Mouse (Mus musculus) heart, adult 2 months (tissue): ENCODE measurements around the gene Glmn. TPM values are rescaled to one million over a fixed set of nuclear protein-coding genes. Genes with fewer than 3 reads are reported as not detected.
A peak's percentile ranks its signal among the peaks of the same experiment; 100 is the strongest.

ENCODE experiments used
- DNase-seq, 2 experiments: peaks; one replicate each; pipeline ENCODE4 v3.0.0; 2021
- H3K27ac ChIP-seq: fragments of 200-600 bp; 2 replicates; pipeline ENCODE4 v1.8.1; 2022
- H3K27me3 ChIP-seq: fragments of 200-500 bp; 2 replicates; pipeline ENCODE4 v1.6.1; 2012; ENCODE audit warnings: mild to moderate bottlenecking, low read length, inconsistent platforms, mixed read lengths; ENCODE audit not compliant: control insufficient read depth, insufficient read depth
- H3K36me3 ChIP-seq: fragments of 200-500 bp; 2 replicates; pipeline ENCODE4 v1.6.1; 2012; ENCODE audit warnings: low read length, inconsistent platforms; ENCODE audit not compliant: control insufficient read depth, insufficient read depth
- H3K4me1 ChIP-seq: fragments of 200-500 bp; 2 replicates; pipeline ENCODE4 v1.6.1; 2011; ENCODE audit warnings: low read length; ENCODE audit not compliant: control insufficient read depth, insufficient read depth
- H3K4me3 ChIP-seq: fragments of 200-600 bp; 2 replicates; pipeline ENCODE4 v1.8.1; 2022
- H3K79me2 ChIP-seq: fragments of 200-500 bp; replicated peaks from 2 replicates; pipeline ENCODE4 v1.6.1; 2012; ENCODE audit warnings: mild to moderate bottlenecking, inconsistent platforms, low read length, moderate library complexity, mixed read lengths; ENCODE audit not compliant: control insufficient read depth, insufficient read depth
- H3K9ac ChIP-seq: fragments of 200-500 bp; 2 replicates; pipeline ENCODE4 v1.6.1; 2012; ENCODE audit warnings: low read depth, mild to moderate bottlenecking, control low read depth, inconsistent platforms, low read length, mixed read lengths
- CTCF ChIP-seq: fragments of 200-600 bp; IDR thresholded peaks from 2 replicates; pipeline ENCODE4 v1.8.1; 2022; ENCODE audit warnings: antibody characterized with exemption, mild to moderate bottlenecking, moderate library complexity
- EP300 ChIP-seq: fragments of 200-500 bp; IDR thresholded peaks from 2 replicates; pipeline ENCODE4 v1.6.1; 2011; ENCODE audit warnings: low read depth, low read length, control low read depth; ENCODE audit not compliant: insufficient read depth
- POLR2A ChIP-seq: fragments of 200-500 bp; IDR thresholded peaks from 2 replicates; pipeline ENCODE4 v1.6.1; 2011; ENCODE audit warnings: mild to moderate bottlenecking, low read depth, low read length, control low read depth; ENCODE audit not compliant: insufficient read depth
- WGBS: fragments of 180-500 bp; shearing (Covaris S2); methylation state at CpG from one replicate; pipeline ENCODE4 v1.1.7; 2018; 5-methylcytosine and 5-hydroxymethylcytosine counted together
- intact Hi-C: fragments of 180-260 bp; cut with DNase I; formaldehyde crosslinking; loops from one replicate; pipeline ENCODE4 v1.15.1; 2025
- long read RNA-seq: library from polyadenylated mRNA; stranded (forward); transcript quantifications from one replicate; pipeline ENCODE4 v2.0.0, GENCODE M21; 2021
- polyA plus RNA-seq: library from polyadenylated mRNA; depleted of rRNA; stranded (reverse); fragments of >200 nt; gene quantifications from 2 replicates; pipeline ENCODE4 v1.2.3, GENCODE M21; 2012; rRNA removed
- total RNA-seq, 2 experiments: library from RNA; stranded (reverse); gene quantifications; 2 replicates each; pipeline ENCODE4 v1.2.3; 2021

Gene Glmn
- total RNA-seq = 1 to 10 TPM; 3.1 to 4.1 TPM
- 0.47 and 1.2 TPM in 2 replicates for polyA plus RNA-seq
- long read RNA-seq, transcript Glmn-201 (19 exons, 2,015 nt) = major isoform, 5 of 6 reads
- long read RNA-seq, partial matches to known transcripts = 0 of 6 reads
- long read RNA-seq, other reads (novel, unspliced or antisense) = 1 of 6 reads

DNA sequence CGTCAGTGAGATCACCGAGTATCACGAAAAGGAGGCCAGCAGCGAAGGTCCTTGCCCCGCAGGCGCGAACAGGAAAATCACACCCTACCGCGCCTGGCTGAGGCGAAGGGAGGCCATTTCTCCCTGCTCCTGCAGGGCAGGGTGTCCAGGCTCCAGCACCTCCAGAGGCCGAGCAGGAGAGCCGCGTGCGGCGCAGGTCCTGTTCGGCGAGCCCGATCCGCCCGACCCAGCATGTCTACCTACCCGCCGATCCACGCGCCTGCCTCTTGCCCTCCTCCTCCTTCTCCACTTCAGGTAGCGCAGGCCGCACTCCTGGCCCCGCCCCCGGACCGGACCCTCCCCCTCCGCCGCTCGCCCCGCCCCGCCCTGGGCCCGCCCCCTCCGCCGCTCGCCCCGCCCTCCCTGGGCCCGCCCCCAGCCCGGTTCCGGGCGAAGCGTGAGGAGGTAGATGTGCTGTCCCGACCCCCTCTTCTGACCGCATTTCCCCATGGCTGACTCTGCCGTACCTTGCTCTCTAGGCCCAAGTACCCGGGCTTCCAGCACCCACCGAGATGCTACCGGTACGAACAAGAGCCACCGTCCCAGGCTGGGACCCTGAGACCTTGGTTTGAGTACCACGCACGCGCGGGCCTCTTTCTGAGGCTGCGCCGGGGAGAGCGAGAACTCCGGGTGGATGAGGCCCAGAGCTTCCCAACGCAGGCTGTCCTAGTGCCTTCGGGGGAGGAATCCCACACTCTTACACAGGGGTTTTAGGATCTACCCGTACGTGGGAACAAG, at the start of gene Glmn, which contains the start of gene Rpap2:
TSS of gene Glmn (minus strand) at position 588 of the 777 bp plus-strand sequence.
TSS of gene Rpap2 (plus strand) at position 73 of the 777 bp plus-strand sequence.
- DNase-seq = peak; percentile 90
- Histone ChIP-seq H3K4me3 (peak within 1 kb of the TSS; percentile 98), H3K4me1 (no peaks in the 10 kb centered on the region; the same call in 1 of the 2 replicates), H3K36me3 (no peaks in the 10 kb centered on the region), H3K79me2 (no peaks in the 10 kb centered on the region), H3K27ac (peak within 1 kb of the TSS; percentile 75), H3K9ac (peak within 1 kb of the TSS; percentile 95), H3K27me3 (no peaks in the 10 kb centered on the region)
- under 1% methylated on average over 50 of the region's 64 CpGs for WGBS
- TF ChIP-seq EP300 = no peak
- peak; percentile 34 for TF ChIP-seq CTCF
- TF ChIP-seq POLR2A = peak; percentile 83
- intact Hi-C loops = loop anchor here (5.0 to 10.0 kb wide), 2 partner anchors 160 to 733 kb away; partner anchors contain the start of gene Btbd8

DNA sequence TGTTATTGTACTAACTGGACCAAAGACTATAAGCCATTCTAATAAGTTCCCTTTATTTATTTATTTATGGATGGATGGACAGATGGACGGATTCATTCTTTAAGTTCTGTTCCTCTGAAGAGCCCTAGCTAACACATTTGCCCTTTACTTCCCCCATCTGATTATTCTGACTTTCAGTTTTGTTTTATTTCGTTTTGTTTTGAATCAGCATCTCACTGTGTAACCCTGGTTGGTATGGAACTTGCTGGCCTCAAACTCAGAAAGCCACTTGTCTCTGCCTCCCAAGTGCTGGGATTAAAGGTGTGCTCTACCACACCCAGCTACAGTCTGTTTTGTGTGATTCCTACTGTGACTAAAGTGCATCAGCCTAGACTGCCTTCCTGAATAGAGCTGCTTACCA, 48.2 kb upstream of the Glmn start:
- DNase-seq = no peak
- Histone ChIP-seq H3K27me3 (no peaks in the 10 kb centered on the region), H3K4me3 (no peak overlapping the region), H3K9ac (no peak overlapping the region), H3K27ac (no peak overlapping the region), H3K79me2 (no peaks in the 10 kb centered on the region), H3K4me1 (no peaks in the 10 kb centered on the region), H3K36me3 (no peaks in the 10 kb centered on the region)
- WGBS = 90% methylated on average over 2 of the region's 2 CpGs
- no peak for TF ChIP-seq EP300
- TF ChIP-seq CTCF = no peak
- TF ChIP-seq POLR2A = no peak
- intact Hi-C loops = no loop called here

DNA sequence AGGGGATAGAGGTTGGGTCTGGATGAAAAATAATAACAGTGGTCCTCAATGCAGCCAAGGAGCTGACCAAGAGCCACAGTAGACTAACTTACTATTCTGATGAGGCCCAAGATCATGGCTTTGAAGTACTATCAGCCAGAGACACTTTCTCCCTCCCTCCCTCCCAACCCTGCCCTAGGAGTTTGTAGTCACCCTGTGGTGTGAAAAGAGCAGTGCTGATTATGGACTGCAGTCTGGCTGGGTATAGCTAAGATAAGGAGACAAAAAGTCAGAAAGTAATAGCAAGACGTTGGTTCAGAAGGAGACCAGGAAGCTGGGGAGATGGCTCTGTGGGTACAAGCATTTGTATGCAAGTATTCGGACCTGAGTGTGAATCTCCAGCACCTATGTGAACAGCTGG, 46.9 kb upstream of the Glmn start:
- TF ChIP-seq EP300 = no peak
- TF ChIP-seq CTCF = no peak
- TF ChIP-seq POLR2A = no peak
- Histone ChIP-seq H3K27me3 (no peaks in the 10 kb centered on the region), H3K4me3 (no peak overlapping the region), H3K9ac (no peak overlapping the region), H3K79me2 (no peaks in the 10 kb centered on the region), H3K4me1 (no peaks in the 10 kb centered on the region), H3K27ac (no peak overlapping the region), H3K36me3 (no peaks in the 10 kb centered on the region)
- intact Hi-C loops = no loop called here
- 73% methylated on average over 2 of the region's 2 CpGs for WGBS
- DNase-seq = no peak

DNA sequence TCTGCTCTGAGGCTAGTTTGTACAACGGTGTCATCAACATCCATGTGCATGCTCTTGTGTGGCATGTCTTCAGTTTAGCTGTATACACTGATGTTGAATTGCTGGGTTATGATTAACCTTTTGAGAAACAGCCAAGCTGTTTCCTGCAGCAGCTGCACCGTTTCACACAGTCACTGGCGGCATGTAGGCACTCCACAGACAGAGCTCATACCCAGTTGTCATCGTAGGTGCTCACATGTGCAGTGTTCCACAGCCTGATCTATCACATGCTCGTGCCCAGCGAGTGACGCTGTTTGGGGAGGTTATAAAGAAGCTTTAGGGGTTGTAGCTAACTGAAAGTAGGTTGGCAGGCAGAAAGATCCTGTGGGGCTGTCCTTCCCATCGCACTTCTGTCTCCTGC, 40.7 kb upstream of the Glmn start:
- no peaks in the 10 kb centered on the region for H3K79me2 ChIP-seq
- TF ChIP-seq CTCF (no peak), EP300 (no peak), POLR2A (no peak)
- H3K4me1 ChIP-seq = peaks cover 2% of the 10 kb centered on the region; the same call in 1 of the 2 replicates
- 78% methylated on average over 8 of the region's 8 CpGs for WGBS
- no peak for DNase-seq
- no peak overlapping the region for H3K27ac ChIP-seq
- no peaks in the 10 kb centered on the region for H3K27me3 ChIP-seq
- H3K36me3 ChIP-seq = no peaks in the 10 kb centered on the region
- H3K9ac ChIP-seq = no peak overlapping the region
- intact Hi-C loops = no loop called here
- H3K4me3 ChIP-seq = no peak overlapping the region

DNA sequence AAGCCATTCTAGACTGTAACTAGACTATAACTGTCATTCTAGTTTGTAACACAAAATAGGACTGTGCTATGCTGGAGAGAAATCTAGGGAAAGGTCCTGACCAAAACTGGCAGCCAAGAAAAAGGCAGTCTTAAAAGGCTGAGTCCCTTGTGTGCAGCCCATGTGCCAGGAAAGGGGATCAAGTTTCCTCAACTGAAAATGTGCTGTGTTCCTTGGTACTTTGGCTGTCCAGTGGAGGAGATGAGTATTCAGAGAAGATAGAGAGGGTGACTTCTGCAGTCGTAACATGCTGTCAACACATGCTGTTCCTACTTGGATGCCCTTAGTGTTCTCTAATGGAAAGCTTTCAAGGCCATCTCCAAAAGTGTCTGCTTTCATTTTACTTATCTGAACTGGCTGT, 39.4 kb upstream of the Glmn start:
- TF ChIP-seq CTCF (no peak), POLR2A (no peak), EP300 (no peak)
- H3K36me3 ChIP-seq = no peaks in the 10 kb centered on the region
- H3K9ac ChIP-seq = no peak overlapping the region
- intact Hi-C loops = no loop called here
- no peak overlapping the region for H3K27ac ChIP-seq
- 41% methylated on average over 1 of the region's 1 CpGs for WGBS
- no peaks in the 10 kb centered on the region for H3K27me3 ChIP-seq
- H3K79me2 ChIP-seq = no peaks in the 10 kb centered on the region
- H3K4me3 ChIP-seq = no peak overlapping the region
- H3K4me1 ChIP-seq = peaks cover 2% of the 10 kb centered on the region; the same call in 1 of the 2 replicates
- no peak for DNase-seq

DNA sequence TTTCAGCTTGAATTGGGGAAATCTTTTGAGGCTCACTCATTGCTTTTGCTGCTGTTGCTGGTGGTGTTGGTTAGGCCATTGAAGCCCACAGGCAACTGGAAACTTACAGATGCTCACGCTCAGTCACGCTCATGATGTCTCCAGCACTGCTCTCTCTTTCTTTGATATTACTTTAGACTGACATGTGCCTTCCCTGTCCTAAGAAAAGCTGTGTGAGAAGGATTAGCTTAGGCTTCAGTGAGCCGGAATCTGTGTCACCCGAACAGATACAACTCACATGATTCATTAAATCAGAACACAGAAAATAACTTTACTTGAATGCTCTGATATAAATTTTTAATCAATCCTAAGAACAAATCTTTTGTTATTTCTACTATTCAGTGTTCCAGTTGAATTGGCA, 36.0 kb upstream of the Glmn start:
- TF ChIP-seq POLR2A (no peak), CTCF (no peak), EP300 (no peak)
- H3K4me1 ChIP-seq = peaks cover 2% of the 10 kb centered on the region; the same call in 1 of the 2 replicates

More for the DNA sequence above, 36.0 kb upstream of the Glmn start:
- WGBS = 96% methylated on average over 4 of the region's 4 CpGs
- Histone ChIP-seq H3K36me3 (no peaks in the 10 kb centered on the region), H3K9ac (no peak overlapping the region), H3K4me3 (no peak overlapping the region), H3K27me3 (no peaks in the 10 kb centered on the region), H3K79me2 (no peaks in the 10 kb centered on the region), H3K27ac (no peak overlapping the region)
- intact Hi-C loops = no loop called here
- no peak for DNase-seq
